Mouse (Mus musculus): ENCODE measurements around the gene Fundc2. TPM values are rescaled to one million over a fixed set of nuclear protein-coding genes. Genes with fewer than 3 reads are reported as not detected.

Fundc2 gene
- polyA plus RNA-seq (2015; fragmentation: Nextera tagmentation; extraction: Ambion mirVana), result 80.8 and 105 TPM in 2 replicates

DNA sequence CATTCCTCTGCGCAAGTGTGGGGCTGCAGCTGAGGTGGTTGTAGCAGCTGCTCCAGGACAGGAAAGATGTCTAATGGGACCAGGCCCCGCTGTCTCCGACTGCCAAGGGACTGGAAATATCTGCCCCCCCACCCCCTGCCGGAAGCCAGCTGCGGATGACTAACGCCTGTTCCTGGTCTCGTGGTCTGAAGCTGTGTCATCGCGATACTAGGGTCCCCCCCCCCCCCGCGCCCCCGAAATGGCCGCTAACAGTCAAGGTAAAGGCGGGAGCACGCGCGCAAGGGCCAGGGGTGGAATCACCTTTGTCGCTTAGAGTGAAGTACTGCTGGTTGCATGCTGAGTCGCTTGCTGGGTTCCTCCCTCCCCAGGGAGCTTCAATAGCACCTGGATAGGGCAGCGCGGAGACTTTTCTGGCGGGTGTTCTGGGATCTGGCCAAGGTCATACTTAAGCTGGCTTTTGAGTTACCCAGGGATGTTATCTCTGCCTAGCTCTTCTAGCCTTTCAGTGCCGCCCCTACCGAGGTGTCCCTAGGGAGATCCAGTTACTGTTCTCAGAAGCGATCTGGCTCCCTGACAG, at the start of gene Fundc2, which contains the start of gene F8:
Fundc2 (plus strand) TSS at position 205 of the 577 bp plus-strand sequence.
F8 (minus strand) TSS at position 421 of the 577 bp plus-strand sequence.

DNA sequence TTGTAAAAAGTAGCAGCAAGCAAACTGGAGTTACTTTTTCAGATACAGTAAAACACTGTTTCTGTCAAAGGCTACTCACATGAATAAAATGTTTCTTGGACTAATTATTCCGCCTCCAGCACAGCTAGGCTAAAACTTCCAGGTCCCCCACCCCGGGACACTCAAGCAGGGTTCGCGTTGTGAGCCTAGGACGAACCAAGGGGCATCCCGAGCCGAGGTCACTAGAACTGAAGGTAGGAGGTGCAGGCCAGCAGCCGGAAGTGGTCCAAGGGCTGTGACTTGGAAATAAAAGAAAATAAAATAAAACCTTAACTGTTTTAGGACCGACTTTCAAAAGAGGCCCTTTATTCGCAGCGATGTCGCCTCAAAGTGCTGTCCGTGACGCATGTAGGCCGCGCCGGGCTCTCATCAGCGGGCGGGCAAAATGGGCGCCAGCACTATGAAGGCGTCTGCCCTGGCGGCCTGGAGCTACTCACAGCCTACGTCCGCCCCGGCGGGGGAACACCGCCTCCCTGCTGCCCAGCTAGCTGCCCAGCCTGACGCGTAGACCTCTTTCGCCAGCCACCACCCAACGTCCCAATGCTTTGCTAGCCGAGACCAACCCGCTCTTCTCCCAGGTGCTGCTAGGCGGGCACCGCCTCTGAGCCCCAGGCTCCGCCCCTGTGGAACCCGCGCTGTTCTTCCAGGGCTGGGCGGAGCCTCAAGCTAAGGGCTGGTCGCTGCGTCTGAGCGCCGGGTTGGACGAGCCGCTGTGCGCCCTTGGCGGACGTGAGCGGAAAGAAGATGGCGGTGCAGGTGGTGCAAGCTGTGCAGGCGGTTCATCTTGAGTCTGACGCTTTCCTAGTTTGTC, 34.0 kb downstream of the Fundc2 start, which contains the start of the genes Cmc4, Mtcp1 and Brcc3:
Cmc4 (minus strand) TSS at position 649 of the 850 bp plus-strand sequence.
Mtcp1 (minus strand) TSS at position 653 of the 850 bp plus-strand sequence.
Brcc3 (plus strand) TSS at position 693 of the 850 bp plus-strand sequence.

Other genes with a start within 250 kb of the Fundc2 start
- not detected in 2 replicates for gene Smim9, start 218.6 kb upstream of the Fundc2 start, polyA plus RNA-seq (2015; fragmentation: Nextera tagmentation; extraction: Ambion mirVana)
- gene F8, start 216 bp downstream of the Fundc2 start, polyA plus RNA-seq (2015; fragmentation: Nextera tagmentation; extraction: Ambion mirVana), result 1.6 and 1.7 TPM in 2 replicates
- gene Cmc4, start 34.2 kb downstream of the Fundc2 start, polyA plus RNA-seq (2015; fragmentation: Nextera tagmentation; extraction: Ambion mirVana), result 19.2 and 22.4 TPM in 2 replicates
- 4.8 and 5.5 TPM in 2 replicates for gene Mtcp1, start 34.2 kb downstream of the Fundc2 start, polyA plus RNA-seq (2015; fragmentation: Nextera tagmentation; extraction: Ambion mirVana)
- gene Brcc3, start 34.2 kb downstream of the Fundc2 start, polyA plus RNA-seq (2015; fragmentation: Nextera tagmentation; extraction: Ambion mirVana), result 44.1 and 46.2 TPM in 2 replicates
- 101 and 112 TPM in 2 replicates for gene Vbp1, start 131.9 kb downstream of the Fundc2 start, polyA plus RNA-seq (2015; fragmentation: Nextera tagmentation; extraction: Ambion mirVana)
- 0.31 and 0.62 TPM in 2 replicates for gene Rab39b, start 195.8 kb downstream of the Fundc2 start, polyA plus RNA-seq (2015; fragmentation: Nextera tagmentation; extraction: Ambion mirVana)

Measured in urinary bladder, postnatal 0 days (tissue).